Mouse (Mus musculus) kidney, embryonic 14.5 days (tissue): ENCODE data around the gene Ccdc187. TPM values are rescaled to one million over a fixed set of nuclear protein-coding genes. Genes with fewer than 3 reads are reported as not detected.

Source experiments
- ATAC-seq: fragments of 200-750 bp; cut with Nextera tagmentation; 2 replicates; pipeline ENCODE4 v1.8.0; 2017; ENCODE audit warnings: moderate number of reproducible peaks, mild to moderate bottlenecking, moderate TSS enrichment, moderate library complexity; ENCODE audit not compliant: low FRiP score, low TSS enrichment
- H3K27ac ChIP-seq: fragments of 300-500 bp; sonication (generic); 2 replicates; pipeline ENCODE4 v1.5.1; 2014; ENCODE audit warnings: low read depth, mild to moderate bottlenecking, low read length, moderate library complexity, mixed read lengths
- H3K27me3 ChIP-seq: fragments of 300-500 bp; sonication (generic); 2 replicates; pipeline ENCODE4 v1.6.1; 2014; ENCODE audit warnings: mild to moderate bottlenecking, low read length; ENCODE audit not compliant: control insufficient read depth, insufficient read depth
- H3K36me3 ChIP-seq: fragments of 300-500 bp; sonication (generic); 2 replicates; pipeline ENCODE4 v1.6.1; 2014; ENCODE audit warnings: low read length, mixed read lengths; ENCODE audit not compliant: control insufficient read depth, insufficient read depth
- H3K4me1 ChIP-seq: fragments of 300-500 bp; sonication (generic); 2 replicates; pipeline ENCODE4 v1.6.1; 2014; ENCODE audit warnings: low read length, mixed read lengths; ENCODE audit not compliant: control insufficient read depth, insufficient read depth
- H3K4me2 ChIP-seq: fragments of 300-500 bp; sonication (generic); replicated peaks from 2 replicates; pipeline ENCODE4 v1.6.1; 2014; ENCODE audit warnings: low read depth, mild to moderate bottlenecking, low read length
- H3K4me3 ChIP-seq: fragments of 300-500 bp; sonication (generic); 2 replicates; pipeline ENCODE4 v1.5.1; 2014; ENCODE audit warnings: mild to moderate bottlenecking, low read length
- H3K9ac ChIP-seq: fragments of 300-500 bp; sonication (generic); 2 replicates; pipeline ENCODE4 v1.6.1; 2014; ENCODE audit warnings: low read depth, mild to moderate bottlenecking, low read length, moderate library complexity
- H3K9me3 ChIP-seq: fragments of 300-500 bp; sonication (generic); 2 replicates; pipeline ENCODE4 v1.6.1; 2016; ENCODE audit warnings: low read length; ENCODE audit not compliant: control insufficient read depth
- WGBS: fragments of 180-500 bp; shearing (Covaris S2); extraction: QIAGEN DNeasy Blood & Tissue Kit; methylation state at CpG from one replicate; pipeline ENCODE4 v1.1.7; 2014; 5-methylcytosine and 5-hydroxymethylcytosine counted together
- polyA plus RNA-seq: library from polyadenylated mRNA; unstranded; fragments of >200 nt; fragmentation: Nextera tagmentation; extraction: Ambion mirVana; gene quantifications from 2 replicates; pipeline ENCODE4 v1.2.1, GENCODE M21; 2014

Ccdc187 gene
- polyA plus RNA-seq, 1 experiment from 2014 or later = not detected

GRCm38 (mm10) chr2:26240330-26240729, 54.0 kb downstream of the Ccdc187 start:
- WGBS = 45% methylated on average over 9 of the region's 9 CpGs
- H3K9ac ChIP-seq = no peak overlapping the region
- H3K4me1 ChIP-seq = peaks cover 12% of the 10 kb centered on the region
- H3K4me2 ChIP-seq = no peak overlapping the region
- no peaks in the 10 kb centered on the region for H3K36me3 ChIP-seq
- no peaks in the 10 kb centered on the region for H3K27me3 ChIP-seq
- H3K27ac ChIP-seq = no peak overlapping the region
- no peak overlapping the region for H3K4me3 ChIP-seq
- H3K9me3 ChIP-seq = no peaks in the 10 kb centered on the region
- ATAC-seq = no peak

- Histone ChIP-seq H3K27me3 (no peaks in the 10 kb centered on the region), H3K27ac (0 out of 2 replicates have a peak within 1 kb of the TSS, but pooled peaks have one; percentile 65), H3K9ac (peak within 1 kb of the TSS; percentile 84), H3K9me3 (no peaks in the 10 kb centered on the region), H3K4me2 (peak within 1 kb of the TSS; percentile 87), H3K4me1 (peaks cover 12% of the 10 kb centered on the region), H3K36me3 (no peaks in the 10 kb centered on the region), H3K4me3 (peak within 1 kb of the TSS; percentile 90)
- WGBS = 4% methylated on average over 14 of the region's 36 CpGs
- peak; percentile 95 for ATAC-seq
Observed at GRCm38 (mm10) chr2:26237290-26237782, 57.0 kb downstream of the Ccdc187 start, which contains the start of gene Qsox2. Gene Qsox2 (minus strand): TSS chr2:26237525.

GRCm38 (mm10) chr2:26236681-26237289, 57.6 kb downstream of the Ccdc187 start:
- Histone ChIP-seq H3K27me3 (no peaks in the 10 kb centered on the region), H3K9ac (peak overlapping the region; percentile 84), H3K36me3 (no peaks in the 10 kb centered on the region), H3K9me3 (no peaks in the 10 kb centered on the region), H3K4me3 (peak overlapping the region; percentile 90), H3K27ac (0 out of 2 replicates have a peak overlapping the region, but pooled peaks have one; percentile 65), H3K4me1 (peaks cover 12% of the 10 kb centered on the region), H3K4me2 (peak overlapping the region; percentile 87)
- ATAC-seq = peak; percentile 67
- under 1% methylated on average over 38 of the region's 51 CpGs for WGBS

- H3K9ac ChIP-seq = no peak overlapping the region
- no peak for ATAC-seq
- H3K27me3 ChIP-seq = no peaks in the 10 kb centered on the region
- H3K4me2 ChIP-seq = no peak overlapping the region
- H3K4me1 ChIP-seq = peaks cover 7% of the 10 kb centered on the region
- 71% methylated on average over 2 of the region's 2 CpGs for WGBS
- H3K27ac ChIP-seq = no peak overlapping the region
- no peak overlapping the region for H3K4me3 ChIP-seq
- H3K9me3 ChIP-seq = no peaks in the 10 kb centered on the region
- H3K36me3 ChIP-seq = no peaks in the 10 kb centered on the region
Observed at GRCm38 (mm10) chr2:26234771-26235170, 59.6 kb downstream of the Ccdc187 start.

GRCm38 (mm10) chr2:26234253-26234652, 60.1 kb downstream of the Ccdc187 start:
- no peak for ATAC-seq
- H3K27me3 ChIP-seq = no peaks in the 10 kb centered on the region
- H3K4me2 ChIP-seq = no peak overlapping the region
- no peak overlapping the region for H3K27ac ChIP-seq
- peaks cover 7% of the 10 kb centered on the region for H3K4me1 ChIP-seq
- no peaks in the 10 kb centered on the region for H3K9me3 ChIP-seq
- H3K9ac ChIP-seq = no peak overlapping the region
- H3K36me3 ChIP-seq = no peaks in the 10 kb centered on the region
- WGBS = 84% methylated on average over 5 of the region's 5 CpGs
- H3K4me3 ChIP-seq = no peak overlapping the region

GRCm38 (mm10) chr2:26231366-26231765, 63.0 kb downstream of the Ccdc187 start:
- Histone ChIP-seq H3K36me3 (no peaks in the 10 kb centered on the region), H3K4me3 (no peak overlapping the region), H3K27ac (no peak overlapping the region), H3K27me3 (no peaks in the 10 kb centered on the region), H3K9me3 (no peaks in the 10 kb centered on the region), H3K4me2 (no peak overlapping the region), H3K9ac (no peak overlapping the region), H3K4me1 (peaks cover 4% of the 10 kb centered on the region)
- 67% methylated on average over 3 of the region's 3 CpGs for WGBS
- no peak for ATAC-seq

GRCm38 (mm10) chr2:26230253-26230652, 64.1 kb downstream of the Ccdc187 start:
- Histone ChIP-seq H3K9me3 (no peaks in the 10 kb centered on the region), H3K4me3 (no peak overlapping the region), H3K9ac (no peak overlapping the region), H3K4me2 (no peak overlapping the region), H3K4me1 (no peaks in the 10 kb centered on the region), H3K27me3 (no peaks in the 10 kb centered on the region), H3K27ac (no peak overlapping the region), H3K36me3 (peaks cover 4% of the 10 kb centered on the region; the same call in 1 of the 2 replicates)
- ATAC-seq = no peak
- WGBS = 65% methylated on average over 4 of the region's 4 CpGs

GRCm38 (mm10) chr2:26227788-26228187, 66.6 kb downstream of the Ccdc187 start:
- H3K4me3 ChIP-seq = no peak overlapping the region
- no peak; the same call in 1 of the 2 replicates for ATAC-seq

GRCm38 (mm10) chr2:26225242-26225641, 69.1 kb downstream of the Ccdc187 start:
- Histone ChIP-seq H3K4me2 (no peak overlapping the region), H3K9me3 (no peaks in the 10 kb centered on the region), H3K4me3 (no peak overlapping the region), H3K9ac (no peak overlapping the region), H3K27ac (no peak overlapping the region), H3K36me3 (peaks cover 17% of the 10 kb centered on the region; the same call in 1 of the 2 replicates), H3K4me1 (no peaks in the 10 kb centered on the region), H3K27me3 (no peaks in the 10 kb centered on the region)
- 90% methylated on average over 4 of the region's 4 CpGs for WGBS
- no peak for ATAC-seq

More at GRCm38 (mm10) chr2:26227788-26228187, 66.6 kb downstream of the Ccdc187 start:
- Histone ChIP-seq H3K4me2 (no peak overlapping the region), H3K27ac (no peak overlapping the region), H3K9ac (no peak overlapping the region), H3K9me3 (no peaks in the 10 kb centered on the region), H3K27me3 (no peaks in the 10 kb centered on the region), H3K36me3 (peaks cover 5% of the 10 kb centered on the region; the same call in 1 of the 2 replicates), H3K4me1 (no peaks in the 10 kb centered on the region)
- 75% methylated on average over 1 of the region's 1 CpGs for WGBS
